Comparison of ENCODE assay signal across 27 mouse cellular contexts in genomic region chr11:32589791-32590190, GRCm38 (mm10). TPM values are rescaled to one million over a fixed set of nuclear protein-coding genes. Genes with fewer than 3 reads are reported as not detected.
DNase-seq lines count a peak whose midpoint lies in the region; ATAC-seq and TF ChIP-seq lines count a peak whose summit lies in the region.
"Had no signal": no experiment of that assay in that cellular context is flagged by ENCODE, and none has a peak within 500 bp of the region (broad histone marks: within the 10 kb centered on the region; RNA-seq: fewer than 3 reads in every experiment).

No protein-coding gene starts in this region.

- WGBS in kidney, embryonic 14.5 days, result 90% methylated on average over 8 of the region's 8 CpGs

- ATAC-seq in kidney, embryonic 14.5 days (ENCODE audit: low FRiP score, low TSS enrichment), result no peak
- ATAC-seq: forebrain, embryonic 16.5 days; intestine, embryonic 15.5 days; Patski had no signal

- H3K4me1 ChIP-seq in kidney, embryonic 14.5 days (ENCODE audit: control insufficient read depth, insufficient read depth, low read length), result no peaks in the 10 kb centered on the region

- TF ChIP-seq CTCF in gastrocnemius, adult 2 months (IDR thresholded peaks at IDR 0.05), result no peak

- no peaks in the 10 kb centered on the region; the same call in 1 of the 2 replicates for H3K36me3 ChIP-seq in kidney, embryonic 14.5 days (ENCODE audit: control insufficient read depth, insufficient read depth, low read length)
- H3K36me3 ChIP-seq: forebrain, embryonic 10.5 days; intestine, embryonic 15.5 days had no signal

- peak overlapping the region; percentile 20; the same call in 1 of the 2 replicates for H3K27ac ChIP-seq in gastrocnemius, adult 2 months
- no peak overlapping the region for H3K27ac ChIP-seq in kidney, embryonic 14.5 days (ENCODE audit: low read depth, low read length)
- H3K27ac ChIP-seq: forebrain, embryonic 10.5 days; heart, adult 2 months; hindbrain, embryonic 14.5 days; intestine, embryonic 15.5 days; liver, embryonic 15.5 days had no signal

- H3K4me3 ChIP-seq in gastrocnemius, adult 2 months, result no peak overlapping the region
- no peak overlapping the region for H3K4me3 ChIP-seq in kidney, embryonic 14.5 days (ENCODE audit: low read length)
- H3K4me3 ChIP-seq: forebrain, embryonic 10.5 days; heart, adult 2 months; intestine, embryonic 15.5 days; liver, embryonic 15.5 days had no signal

- intact Hi-C loops in gastrocnemius, adult 2 months (cut with DNase I), result loop anchor here (5.0 kb wide), 4 partner anchors 42 to 247 kb away; partner anchors contain the start of genes Efcab9 and Stk10

- no peak overlapping the region for H3K9ac ChIP-seq in kidney, embryonic 14.5 days (ENCODE audit: low read depth, low read length)
- H3K9ac ChIP-seq: hindbrain, embryonic 14.5 days; intestine, embryonic 15.5 days; liver, embryonic 15.5 days had no signal

- peaks cover under 1% of the 10 kb centered on the region; the same call in 1 of the 2 replicates for H3K9me3 ChIP-seq in kidney, embryonic 14.5 days (ENCODE audit: control insufficient read depth, low read length)
- H3K9me3 ChIP-seq: forebrain, embryonic 10.5 days; G1E; intestine, embryonic 15.5 days; liver, embryonic 15.5 days had no signal

- no peak overlapping the region for H3K4me2 ChIP-seq in kidney, embryonic 14.5 days (replicated peaks; ENCODE audit: low read depth, low read length)
- H3K4me2 ChIP-seq: hindbrain, embryonic 14.5 days; intestine, embryonic 15.5 days; liver, embryonic 15.5 days had no signal

- peak; percentile 93 for DNase-seq in brain, adult 2 months (ENCODE audit: low read depth, low spot score)
- DNase-seq in cerebellum, adult 11 months, result peak; percentile 79
- DNase-seq in cerebellum, adult 9-11 months, result peak; percentile 93
- DNase-seq in gastrocnemius, adult 2 months, result peak; percentile 85
- no peak for DNase-seq in thymus, postnatal 10 days (ENCODE audit: low spot score in 2 of 2)
- no peak for DNase-seq in ovary, postnatal 14 days (ENCODE audit: low spot score)
- no peak for DNase-seq in adrenal gland, postnatal 25 days
- DNase-seq: B cell, adult 2 months; heart, postnatal 36 days; kidney, adult 9 months; kidney, postnatal 36 days; liver; lung, postnatal 4 days; spleen, adult 18-20 months; thymus, postnatal 14 days had no signal

- H3K27me3 ChIP-seq in kidney, embryonic 14.5 days (ENCODE audit: control insufficient read depth, insufficient read depth, low read length), result no peaks in the 10 kb centered on the region
- H3K27me3 ChIP-seq: CH12.LX; intestine, embryonic 15.5 days; liver, embryonic 15.5 days; Patski had no signal

RNA-seq across cellular contexts. Expression of gene Fbxw11, which starts 52.7 kb away (rescaled TPM):
- total RNA-seq in gastrocnemius, adult 2 months (2021), result 10 to 100 TPM; 56.9 to 68.9 TPM
- 40.2 and 85.6 TPM in 2 replicates for polyA plus RNA-seq in kidney, embryonic 14.5 days (2014; fragmentation: Nextera tagmentation; extraction: Ambion mirVana)
- total RNA-seq in adrenal gland, postnatal 25 days (2021), result 87.7 and 113 TPM in 2 replicates

RNA-seq across cellular contexts. Expression of gene Stk10, which starts 56.7 kb away (rescaled TPM):
- 1 to 10 TPM; 1.9 to 3.8 TPM for total RNA-seq in gastrocnemius, adult 2 months (2021)
- 3.5 TPM in 2 replicates for polyA plus RNA-seq in kidney, embryonic 14.5 days (2014; fragmentation: Nextera tagmentation; extraction: Ambion mirVana)
- total RNA-seq in adrenal gland, postnatal 25 days (2021), result 10.3 TPM in 2 replicates

RNA-seq across cellular contexts. Expression of gene Efcab9, which starts 57.9 kb away (rescaled TPM):
- 1 to 10 TPM; 1.0 to 2.0 TPM for total RNA-seq in gastrocnemius, adult 2 months (2021)
- polyA plus RNA-seq in kidney, embryonic 14.5 days (2014; fragmentation: Nextera tagmentation; extraction: Ambion mirVana), result 0.43 and 0.46 TPM in 2 replicates
- 1.5 TPM in 1 of 2 replicates, not detected in the other for total RNA-seq in adrenal gland, postnatal 25 days (2021)
- total RNA-seq: heart, adult 2 months; midbrain, postnatal 0 days had no signal
- polyA plus RNA-seq: forebrain, embryonic 16.5 days; G1E; heart, adult 2 months; hindbrain, embryonic 14.5 days; midbrain, postnatal 0 days; neural tube, embryonic 14.5 days had no signal

Comparison
In these comparisons a context has a peak if more than half of its experiments do, and no peak if none do; other contexts are left out.
1. DNase-seq: peak in brain, adult 2 months (single experiment), cerebellum, adult 11 months (single experiment), cerebellum, adult 9-11 months (single experiment) and gastrocnemius, adult 2 months (single experiment); none in thymus, postnatal 10 days (0 of 2), ovary, postnatal 14 days (single experiment) and adrenal gland, postnatal 25 days (single experiment).